Mouse (Mus musculus): ENCODE measurements around the gene Dmbt1.

DNA sequence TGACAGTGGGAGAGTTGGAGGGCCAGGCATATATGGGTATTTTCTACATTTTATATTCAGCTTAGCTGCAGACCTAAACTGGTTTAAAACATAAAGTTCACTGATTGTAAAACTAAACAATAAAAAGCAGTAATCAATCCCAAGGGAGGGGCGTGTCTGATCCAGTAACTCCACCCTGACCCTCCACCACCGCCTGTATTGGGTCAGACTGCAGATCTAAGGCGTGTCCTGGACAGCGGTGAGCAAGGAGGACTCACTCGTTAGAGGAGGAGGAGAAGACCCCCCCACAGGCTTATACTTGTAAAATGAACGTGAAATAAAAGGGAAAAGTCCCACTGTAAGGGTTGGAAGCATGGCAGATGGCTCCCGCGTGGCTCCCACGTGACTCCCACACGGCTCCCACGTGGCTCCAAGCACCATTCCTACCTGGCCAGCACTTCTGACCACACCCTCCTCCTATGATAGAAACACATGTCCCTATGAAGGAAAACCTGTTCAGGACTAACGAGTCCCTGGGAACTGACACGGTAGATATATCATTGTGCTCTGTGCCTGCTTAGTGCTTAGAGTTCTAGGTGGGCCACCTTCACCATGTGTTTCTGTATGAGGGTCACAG lies 40.6 kb upstream of the Dmbt1 start:
- TF ChIP-seq GATA1 (IDR thresholded peaks at IDR 0.05; ENCODE audit: borderline replicate concordance, low read length) (no peak), FLI1 (IDR thresholded peaks at IDR 0.05; ENCODE audit: low read length) (no peak)
